Mouse (Mus musculus) intestine, embryonic 15.5 days (tissue): ENCODE data around the gene 4933424G06Rik. TPM values are rescaled to one million over a fixed set of nuclear protein-coding genes. Genes with fewer than 3 reads are reported as not detected.
"Not testable (repeated sequence)": the region's sequence is repeated elsewhere in the genome, so short reads cannot be mapped to it uniquely, and the experiment has no call there.

ENCODE experiments used
- ATAC-seq: fragments of 200-750 bp; cut with Nextera tagmentation; 2 replicates; pipeline ENCODE4 v1.8.0; 2017; ENCODE audit warnings: moderate TSS enrichment, moderate library complexity
- H3K27ac ChIP-seq: fragments of 300-500 bp; sonication (generic); 2 replicates; pipeline ENCODE4 v1.5.1; 2015; ENCODE audit warnings: mild to moderate bottlenecking, inconsistent platforms
- H3K27me3 ChIP-seq: fragments of 300-500 bp; sonication (generic); replicated peaks from 2 replicates; pipeline ENCODE4 v1.6.1; 2015; ENCODE audit warnings: inconsistent platforms
- H3K36me3 ChIP-seq: fragments of 300-500 bp; sonication (generic); 2 replicates; pipeline ENCODE4 v1.6.1; 2015; ENCODE audit warnings: inconsistent platforms
- H3K4me1 ChIP-seq: fragments of 300-500 bp; sonication (generic); replicated peaks from 2 replicates; pipeline ENCODE4 v1.6.1; 2015; ENCODE audit warnings: inconsistent platforms
- H3K4me2 ChIP-seq: fragments of 300-500 bp; sonication (generic); replicated peaks from 2 replicates; pipeline ENCODE4 v1.6.1; 2015; ENCODE audit warnings: mild to moderate bottlenecking, inconsistent platforms
- H3K4me3 ChIP-seq: fragments of 300-500 bp; sonication (generic); replicated peaks from 2 replicates; pipeline ENCODE4 v1.5.1; 2015; ENCODE audit warnings: inconsistent platforms
- H3K9ac ChIP-seq: fragments of 300-500 bp; sonication (generic); 2 replicates; pipeline ENCODE4 v1.6.1; 2015; ENCODE audit warnings: inconsistent platforms
- H3K9me3 ChIP-seq: fragments of 300-500 bp; sonication (generic); 2 replicates; pipeline ENCODE4 v1.6.1; 2016; ENCODE audit warnings: inconsistent platforms
- WGBS: fragments of 180-500 bp; shearing (Covaris S2); methylation state at CpG from one replicate; pipeline ENCODE4 v1.1.7; 2015; 5-methylcytosine and 5-hydroxymethylcytosine counted together
- polyA plus RNA-seq: library from polyadenylated mRNA; unstranded; fragments of >200 nt; fragmentation: Nextera tagmentation; extraction: Ambion mirVana; gene quantifications from 2 replicates; pipeline ENCODE4 v1.2.1, GENCODE M21; 2015

The 4933424G06Rik gene
- 0.34 TPM in 1 of 2 replicates, not detected in the other for polyA plus RNA-seq

GRCm38 (mm10) chr1:36709854-36710280 lies at the start of gene 4933424G06Rik:
TSS of gene 4933424G06Rik (plus strand) at chr1:36710149.
- ATAC-seq, result peak; percentile 98

GRCm38 (mm10) chr1:36664457-36664856 lies 45.5 kb upstream of the 4933424G06Rik start:
- H3K9me3 ChIP-seq, result no peaks in the 10 kb centered on the region
- no peak overlapping the region for H3K9ac ChIP-seq
- 48% methylated on average over 4 of the region's 4 CpGs for WGBS
- H3K36me3 ChIP-seq, result no peaks in the 10 kb centered on the region
- H3K4me3 ChIP-seq, result no peak overlapping the region
- 0 out of 2 replicates have a peak, but pooled peaks cover 3% of the 10 kb centered on the region for H3K4me1 ChIP-seq
- peak; percentile 63 for ATAC-seq
- H3K4me2 ChIP-seq, result no peak overlapping the region
- no peak overlapping the region for H3K27ac ChIP-seq
- no peaks in the 10 kb centered on the region for H3K27me3 ChIP-seq

More at GRCm38 (mm10) chr1:36709854-36710280, at the start of gene 4933424G06Rik:
- peak within 1 kb of the TSS; percentile 72 for H3K4me2 ChIP-seq
- H3K36me3 ChIP-seq, result peaks cover 10% of the 10 kb centered on the region; the same call in 1 of the 2 replicates
- under 1% methylated on average over 28 of the region's 29 CpGs for WGBS
- no peaks in the 10 kb centered on the region for H3K27me3 ChIP-seq
- peaks cover 16% of the 10 kb centered on the region for H3K4me1 ChIP-seq
- no peaks in the 10 kb centered on the region for H3K9me3 ChIP-seq
- H3K27ac ChIP-seq, result peak within 1 kb of the TSS; percentile 82
- H3K9ac ChIP-seq, result peak within 1 kb of the TSS; percentile 86
- peak within 1 kb of the TSS; percentile 85 for H3K4me3 ChIP-seq

DNA sequence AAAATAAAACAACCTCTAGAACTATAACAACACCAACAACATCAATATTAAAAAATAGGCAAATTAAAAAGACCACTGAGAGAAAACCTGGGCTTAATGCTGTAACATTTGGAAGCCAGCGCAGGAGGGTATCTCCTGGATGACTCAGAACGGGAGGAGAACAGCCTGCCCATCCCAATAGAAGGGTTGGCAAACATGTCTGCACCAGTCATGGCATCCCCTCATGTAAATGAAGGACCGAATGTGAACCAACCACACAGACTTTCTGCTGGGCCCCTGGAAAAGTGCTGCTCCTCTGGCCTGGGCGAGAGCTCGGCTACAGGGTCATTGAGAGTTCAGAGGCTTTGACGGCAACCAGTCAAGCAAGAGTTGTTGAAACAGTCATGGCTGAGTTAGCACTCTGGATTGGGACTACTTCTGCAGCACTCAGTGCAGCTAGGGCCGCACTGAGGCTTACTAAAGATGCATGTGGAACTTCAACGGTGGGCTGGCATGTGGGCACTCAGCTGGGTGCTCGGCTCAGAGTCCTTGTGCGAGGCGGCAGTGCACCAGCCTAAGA lies 44.7 kb upstream of the 4933424G06Rik start:
- no peak for ATAC-seq
- WGBS, result 70% methylated on average over 11 of the region's 11 CpGs
- no peaks in the 10 kb centered on the region for H3K27me3 ChIP-seq

GRCm38 (mm10) chr1:36665934-36666333 lies 44.0 kb upstream of the 4933424G06Rik start:
- H3K36me3 ChIP-seq, result no peaks in the 10 kb centered on the region
- WGBS, result 58% methylated on average over 4 of the region's 4 CpGs
- no peak overlapping the region for H3K4me2 ChIP-seq
- 0 out of 2 replicates have a peak, but pooled peaks cover 3% of the 10 kb centered on the region for H3K4me1 ChIP-seq
- no peak overlapping the region for H3K4me3 ChIP-seq
- H3K27me3 ChIP-seq, result no peaks in the 10 kb centered on the region
- no peaks in the 10 kb centered on the region for H3K9me3 ChIP-seq
- H3K9ac ChIP-seq, result no peak overlapping the region
- H3K27ac ChIP-seq, result no peak overlapping the region
- peak; percentile 34; the same call in 1 of the 2 replicates for ATAC-seq

More for the DNA sequence above, 44.7 kb upstream of the 4933424G06Rik start:
- Histone ChIP-seq H3K9ac (no peak overlapping the region), H3K9me3 (no peaks in the 10 kb centered on the region), H3K36me3 (no peaks in the 10 kb centered on the region), H3K27ac (no peak overlapping the region), H3K4me2 (no peak overlapping the region), H3K4me3 (no peak overlapping the region), H3K4me1 (0 out of 2 replicates have a peak, but pooled peaks cover 3% of the 10 kb centered on the region)

- H3K9ac ChIP-seq, H3K4me1 ChIP-seq, H3K36me3 ChIP-seq, H3K9me3 ChIP-seq, H3K27me3 ChIP-seq, ATAC-seq, H3K4me3 ChIP-seq, H3K4me2 ChIP-seq, H3K27ac ChIP-seq: not testable (repeated sequence)
- 69% methylated on average over 4 of the region's 4 CpGs for WGBS
These were observed 41.9 kb upstream of the 4933424G06Rik start for GRCm38 (mm10) chr1:36668007-36668406.

- 58% methylated on average over 4 of the region's 4 CpGs for WGBS
- no peak overlapping the region for H3K9ac ChIP-seq
- ATAC-seq, result no peak
These were observed 39.7 kb upstream of the 4933424G06Rik start for GRCm38 (mm10) chr1:36670256-36670655.

GRCm38 (mm10) chr1:36671260-36671659 lies 38.7 kb upstream of the 4933424G06Rik start:
- Histone ChIP-seq H3K27me3 (no peaks in the 10 kb centered on the region), H3K9me3 (no peaks in the 10 kb centered on the region), H3K4me1 (no peaks in the 10 kb centered on the region), H3K4me3 (no peak overlapping the region), H3K27ac (no peak overlapping the region), H3K9ac (no peak overlapping the region), H3K4me2 (no peak overlapping the region), H3K36me3 (no peaks in the 10 kb centered on the region)
- WGBS, result 91% methylated on average over 10 of the region's 10 CpGs
- ATAC-seq, result no peak

More at GRCm38 (mm10) chr1:36670256-36670655, 39.7 kb upstream of the 4933424G06Rik start:
- Histone ChIP-seq H3K27me3 (no peaks in the 10 kb centered on the region), H3K9me3 (no peaks in the 10 kb centered on the region), H3K4me3 (no peak overlapping the region), H3K4me1 (0 out of 2 replicates have a peak, but pooled peaks cover 2% of the 10 kb centered on the region), H3K27ac (no peak overlapping the region), H3K4me2 (no peak overlapping the region), H3K36me3 (no peaks in the 10 kb centered on the region)

- no peak for ATAC-seq
- no peak overlapping the region for H3K27ac ChIP-seq
- 41% methylated on average over 16 of the region's 16 CpGs for WGBS
These were observed 37.1 kb upstream of the 4933424G06Rik start for GRCm38 (mm10) chr1:36672648-36673350.

GRCm38 (mm10) chr1:36674936-36675335 lies 35.0 kb upstream of the 4933424G06Rik start:
- no peak overlapping the region for H3K4me2 ChIP-seq
- H3K4me1 ChIP-seq, result no peaks in the 10 kb centered on the region
- H3K9me3 ChIP-seq, result no peaks in the 10 kb centered on the region
- H3K27ac ChIP-seq, result no peak overlapping the region
- H3K9ac ChIP-seq, result no peak overlapping the region
- ATAC-seq, result no peak
- H3K4me3 ChIP-seq, result no peak overlapping the region
- H3K27me3 ChIP-seq, result no peaks in the 10 kb centered on the region
- no peaks in the 10 kb centered on the region for H3K36me3 ChIP-seq
- WGBS, result 37% methylated on average over 3 of the region's 3 CpGs

More at GRCm38 (mm10) chr1:36672648-36673350, 37.1 kb upstream of the 4933424G06Rik start:
- Histone ChIP-seq H3K4me3 (no peak overlapping the region), H3K36me3 (no peaks in the 10 kb centered on the region), H3K9ac (no peak overlapping the region), H3K4me2 (no peak overlapping the region), H3K9me3 (no peaks in the 10 kb centered on the region), H3K27me3 (no peaks in the 10 kb centered on the region), H3K4me1 (no peaks in the 10 kb centered on the region)

DNA sequence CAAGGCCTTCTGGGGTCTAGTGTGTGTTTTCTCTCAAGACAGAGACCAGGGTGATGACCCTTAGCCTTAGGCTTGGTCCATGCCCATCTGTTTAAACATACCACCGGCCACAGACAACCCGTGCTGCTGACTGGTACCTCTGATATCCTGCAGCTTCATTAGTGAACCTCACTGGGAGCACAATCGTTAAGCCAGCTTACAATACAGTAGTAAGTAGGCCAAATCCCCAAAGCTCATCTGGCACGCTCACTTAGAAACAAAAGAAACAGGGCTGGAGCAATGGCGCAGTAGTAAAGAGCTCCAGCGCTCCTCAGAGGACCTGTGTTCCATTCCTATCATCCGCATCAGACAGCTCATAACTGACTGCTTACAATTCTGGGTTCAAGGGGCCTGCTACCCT lies 29.1 kb upstream of the 4933424G06Rik start:
- Histone ChIP-seq H3K27ac (no peak overlapping the region), H3K4me1 (no peaks in the 10 kb centered on the region; the same call in 1 of the 2 replicates), H3K4me3 (no peak overlapping the region), H3K9me3 (no peaks in the 10 kb centered on the region), H3K4me2 (no peak overlapping the region), H3K9ac (no peak overlapping the region), H3K27me3 (no peaks in the 10 kb centered on the region), H3K36me3 (no peaks in the 10 kb centered on the region)
- WGBS, result 78% methylated on average over 7 of the region's 7 CpGs
- ATAC-seq, result no peak

DNA sequence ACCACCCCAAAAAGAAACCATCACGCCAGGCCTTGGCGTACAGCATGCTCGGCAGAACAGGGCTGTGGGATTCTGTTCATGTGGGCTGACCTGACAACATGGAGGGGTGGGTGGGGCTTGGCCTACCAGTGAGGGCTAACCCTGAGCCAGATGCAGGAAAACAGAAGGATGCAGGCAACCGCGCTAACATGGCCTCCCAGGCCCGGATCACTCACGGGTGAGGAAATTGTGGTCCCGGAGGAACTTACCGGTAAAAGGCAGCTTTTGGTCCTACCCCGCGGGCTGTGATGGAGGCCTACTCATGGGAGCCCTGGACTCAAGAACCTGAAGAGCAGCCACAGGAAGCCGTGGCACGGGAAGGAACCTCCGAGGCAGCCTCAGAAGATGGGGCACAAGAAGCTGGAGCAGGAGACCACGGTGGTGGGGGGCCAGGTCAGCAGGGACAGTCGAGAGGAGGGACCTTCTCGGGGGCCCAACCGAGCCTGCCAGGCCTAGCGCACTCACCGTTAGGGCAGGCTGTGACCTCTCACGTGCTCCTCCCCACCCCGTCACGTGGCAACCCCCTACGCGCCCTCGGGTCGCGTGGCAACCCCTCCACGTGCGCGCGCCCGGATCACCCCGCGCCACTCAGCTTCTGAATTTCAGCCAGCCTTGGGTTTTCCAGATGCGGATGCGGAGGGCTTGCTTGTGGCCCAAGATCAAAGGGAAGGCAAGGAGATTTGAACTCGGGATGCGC lies 27.2 kb upstream of the 4933424G06Rik start, which contains the start of gene Fam178b:
Fam178b (minus strand) TSS at position 564 of the 736 bp plus-strand sequence.
- H3K9me3 ChIP-seq, result no peaks in the 10 kb centered on the region
- WGBS, result 93% methylated on average over 39 of the region's 39 CpGs
- 0 out of 2 replicates have a peak within 1 kb of the TSS, but pooled peaks have one; percentile 13 for H3K27ac ChIP-seq
- H3K4me3 ChIP-seq, result no peak within 1 kb of the TSS
- ATAC-seq, result no peak
- H3K4me1 ChIP-seq, result no peaks in the 10 kb centered on the region; the same call in 1 of the 2 replicates
- no peak within 1 kb of the TSS for H3K4me2 ChIP-seq
- H3K9ac ChIP-seq, result no peak within 1 kb of the TSS
- H3K36me3 ChIP-seq, result no peaks in the 10 kb centered on the region
- no peaks in the 10 kb centered on the region for H3K27me3 ChIP-seq
